Mouse (Mus musculus) MEL-GATA-1-ER (cell line): ENCODE data around the gene Hykk.
A peak's percentile ranks its signal among the peaks of the same experiment; 100 is the strongest.
"Not testable (repeated sequence)": the region's sequence is repeated elsewhere in the genome, so short reads cannot be mapped to it uniquely, and the experiment has no call there.

Experiments used
- DNase-seq: peaks from one replicate; pipeline ENCODE4 v3.0.0-alpha.2; 2012; ENCODE audit warnings: low read depth; ENCODE audit errors: extremely low read depth

Hykk gene

GRCm38 (mm10) chr9:54917010-54917677 lies at the start of gene Hykk:
TSS of gene Hykk (plus strand) at chr9:54917283.
- DNase-seq, result no peak

- no peak for DNase-seq
Observed at GRCm38 (mm10) chr9:54878759-54879158, 38.3 kb upstream of the Hykk start.

GRCm38 (mm10) chr9:54892111-54892510 lies 25.0 kb upstream of the Hykk start:
- no peak for DNase-seq

- DNase-seq, result no peak
Observed at GRCm38 (mm10) chr9:54897097-54897496, 20.0 kb upstream of the Hykk start.

- DNase-seq, result no peak
Observed at GRCm38 (mm10) chr9:54909446-54909845, 7.6 kb upstream of the Hykk start.

DNA sequence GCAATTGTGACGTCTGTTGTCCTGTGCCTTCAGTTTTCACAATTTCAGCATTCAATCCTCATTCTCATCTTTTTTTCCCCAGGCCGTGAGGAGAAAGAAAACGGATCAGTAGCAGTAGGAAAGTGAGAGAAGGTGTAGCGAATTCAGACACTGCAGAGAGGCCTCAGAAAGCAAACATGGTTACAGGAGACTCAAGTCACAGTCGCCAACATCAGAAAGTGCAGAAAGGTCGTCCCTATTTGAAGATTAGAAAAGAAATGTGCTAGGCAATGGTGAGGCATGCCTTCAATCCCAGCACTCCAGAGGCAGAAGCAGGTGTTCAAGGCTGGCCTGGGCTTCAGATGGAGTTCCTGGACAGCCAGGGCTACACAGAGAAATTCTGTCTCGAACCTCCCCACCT lies 1.5 kb upstream of the Hykk start:
- DNase-seq, result no peak

GRCm38 (mm10) chr9:54916401-54916800 lies 682 bp upstream of the Hykk start:
- DNase-seq, result no peak

- no peak for DNase-seq
Observed at GRCm38 (mm10) chr9:54918191-54918590, 1.1 kb downstream of the Hykk start.

- DNase-seq, result no peak
Observed at GRCm38 (mm10) chr9:54918781-54919180, 1.7 kb downstream of the Hykk start.

DNA sequence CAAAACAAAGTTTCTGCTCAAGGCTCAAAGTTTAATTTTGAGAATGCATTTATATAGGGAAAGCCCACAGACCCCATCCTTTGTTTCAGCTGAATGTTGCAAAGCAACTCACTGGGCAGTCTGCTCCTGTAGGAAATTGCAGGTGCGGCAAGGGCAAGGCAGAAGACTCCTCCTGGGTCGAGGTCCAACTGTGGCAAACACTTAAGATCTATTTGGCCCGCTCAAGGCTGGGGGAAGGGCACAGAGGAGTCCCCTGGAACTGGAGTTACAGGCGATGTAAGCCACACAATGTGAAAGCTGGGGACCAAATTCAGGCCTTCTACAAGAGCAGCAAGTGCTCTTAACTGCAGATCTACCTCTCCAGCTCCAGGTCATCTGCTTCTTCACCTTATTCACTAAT lies 2.9 kb downstream of the Hykk start:
- no peak for DNase-seq

- no peak for DNase-seq
Observed at GRCm38 (mm10) chr9:54930741-54931140, 13.7 kb downstream of the Hykk start.

DNA sequence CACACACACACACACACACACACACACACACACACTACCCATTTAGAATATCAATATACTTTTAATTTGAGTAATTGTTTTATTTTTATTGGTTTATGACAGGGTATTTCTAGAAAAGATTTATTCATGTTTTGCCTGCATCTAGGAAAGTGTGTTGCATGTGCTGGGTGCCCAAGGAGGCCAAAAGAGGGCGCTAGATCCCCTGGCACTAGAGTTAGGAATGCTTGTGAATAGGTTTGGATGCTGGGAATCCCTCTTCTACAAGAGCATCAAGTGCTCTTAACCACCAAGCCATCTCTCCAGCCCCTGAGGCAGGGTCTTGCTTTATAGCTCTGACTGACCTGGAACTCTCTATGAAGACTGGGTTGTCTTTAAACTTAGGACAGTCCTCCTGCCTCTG lies 14.7 kb downstream of the Hykk start:
- DNase-seq, result no peak

- DNase-seq, result no peak
Observed at GRCm38 (mm10) chr9:54932379-54932778, 15.3 kb downstream of the Hykk start.

DNA sequence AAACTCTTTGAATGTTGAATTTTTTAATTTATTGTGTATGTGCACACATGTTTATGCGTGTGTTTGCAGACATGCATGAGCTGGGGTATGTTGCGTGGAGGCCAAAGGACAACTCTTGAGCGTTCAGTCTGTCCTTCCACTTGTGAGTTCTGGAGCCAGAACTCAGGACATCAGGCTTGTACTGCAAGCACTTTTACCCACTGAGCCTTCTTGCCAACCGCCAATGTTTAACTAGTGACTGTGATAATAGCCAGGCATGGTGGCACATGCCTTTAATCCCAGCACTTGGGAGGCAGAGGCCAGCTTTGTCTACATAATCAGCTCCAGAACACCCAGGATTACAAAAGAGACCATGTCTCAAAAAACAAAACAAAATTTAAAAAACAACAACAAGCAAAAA lies 25.0 kb downstream of the Hykk start:
- no peak for DNase-seq

GRCm38 (mm10) chr9:54944467-54944866 lies 27.4 kb downstream of the Hykk start:
- DNase-seq, result no peak

DNA sequence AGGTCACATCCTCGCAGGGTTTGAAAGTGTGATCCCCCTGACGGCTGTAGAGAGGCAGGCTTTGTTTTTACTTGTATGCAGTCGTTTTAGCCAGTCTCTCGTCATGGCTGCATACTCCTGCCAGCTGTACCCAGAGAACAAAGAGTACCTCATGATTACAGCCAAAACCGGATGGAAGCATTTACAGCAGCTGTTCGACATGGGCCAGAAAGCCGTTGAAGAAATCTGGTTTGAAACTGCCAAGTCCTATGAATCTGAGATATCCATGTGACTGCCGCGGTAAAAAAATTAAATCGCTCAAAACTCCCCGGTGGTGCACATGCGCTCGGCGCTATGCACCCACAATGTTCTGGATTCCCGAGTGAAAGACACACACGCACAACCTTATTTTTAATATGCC lies 29.2 kb downstream of the Hykk start:
- no peak for DNase-seq

GRCm38 (mm10) chr9:54949465-54949864 lies 32.4 kb downstream of the Hykk start:
- no peak for DNase-seq

DNA sequence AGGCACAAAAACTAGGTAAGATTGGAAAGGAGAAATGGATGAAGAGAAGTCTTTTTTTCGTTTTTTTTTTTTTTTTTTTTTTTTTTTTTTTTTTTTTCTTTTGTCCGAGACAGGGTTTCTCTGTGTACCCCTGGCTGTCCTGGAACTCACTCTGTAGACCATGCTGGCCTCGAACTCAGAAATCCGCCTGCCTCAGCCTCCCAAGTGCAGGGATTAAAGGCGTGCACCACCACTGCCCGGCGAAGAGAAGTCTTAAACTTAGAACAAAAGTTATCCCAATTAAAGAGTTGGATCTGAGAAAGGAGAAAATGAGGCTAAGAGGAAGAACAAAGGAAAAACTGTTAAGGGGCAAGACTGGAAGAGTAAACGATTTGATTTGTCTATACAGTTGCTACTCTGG lies 33.1 kb downstream of the Hykk start:
- not testable (repeated sequence) for DNase-seq

DNA sequence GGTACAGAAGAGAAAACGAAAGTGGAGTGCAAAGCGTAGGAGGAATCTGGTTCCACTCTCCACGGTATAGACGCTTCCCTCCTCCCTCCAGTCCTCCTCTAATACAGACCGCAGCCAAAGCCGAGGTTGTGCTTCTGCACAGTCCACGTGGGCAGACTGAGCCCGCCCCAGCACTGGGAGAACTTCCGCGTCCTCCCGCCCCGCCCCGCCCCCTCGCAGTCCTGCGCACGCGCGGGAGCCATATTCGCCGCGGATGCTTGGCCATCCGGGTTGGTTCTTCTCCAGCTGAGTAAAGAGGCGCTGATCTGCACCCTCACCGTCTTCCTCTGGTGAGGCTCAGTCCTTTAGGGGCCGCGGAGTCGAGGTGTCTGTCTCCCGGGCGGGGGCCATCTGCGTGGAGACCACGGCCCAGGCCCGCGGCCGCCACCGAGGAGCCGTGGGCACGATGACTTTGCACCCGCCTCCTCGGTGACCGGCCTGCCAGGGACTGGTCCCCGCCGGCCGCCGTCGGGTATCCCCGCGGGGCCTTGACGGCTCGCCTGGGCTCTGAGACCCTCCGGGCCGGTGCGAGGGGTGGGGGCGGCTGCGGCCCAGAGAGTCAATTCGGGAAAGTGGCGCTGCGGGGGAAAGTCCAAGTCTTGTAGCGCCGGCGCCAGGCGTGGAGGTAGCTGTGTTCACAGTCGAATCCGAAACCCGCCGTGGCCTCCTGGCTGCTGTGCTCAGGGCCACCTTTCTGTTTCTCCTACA lies 33.7 kb downstream of the Hykk start, which contains the start of the genes Psma4 and AY074887:
TSS of gene Psma4 (plus strand) at position 216 of the 747 bp plus-strand sequence.
TSS of gene AY074887 (minus strand) at position 424 of the 747 bp plus-strand sequence.
- peak; percentile 89 for DNase-seq

DNA sequence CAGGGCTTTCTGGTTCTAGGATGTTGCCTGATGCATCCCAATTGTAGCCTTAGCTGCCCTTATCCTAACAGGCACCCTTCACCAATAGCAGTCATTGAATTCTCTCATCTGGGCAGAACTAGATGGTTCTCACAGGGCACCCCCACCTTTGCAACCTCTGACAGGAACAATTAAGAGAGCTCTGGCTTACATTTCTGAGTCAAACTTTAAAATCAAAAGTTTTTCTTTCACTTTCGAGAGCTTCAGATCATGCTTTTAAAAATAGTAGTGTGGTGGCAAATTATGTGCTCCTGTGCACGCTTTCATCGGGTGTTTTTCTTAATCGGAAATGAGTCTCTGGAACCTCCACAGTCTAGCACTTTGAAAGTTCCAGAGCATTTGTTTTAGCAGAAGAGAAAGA lies 44.0 kb downstream of the Hykk start:
- no peak for DNase-seq

GRCm38 (mm10) chr9:54963669-54964068 lies 46.6 kb downstream of the Hykk start:
- DNase-seq, result no peak

DNA sequence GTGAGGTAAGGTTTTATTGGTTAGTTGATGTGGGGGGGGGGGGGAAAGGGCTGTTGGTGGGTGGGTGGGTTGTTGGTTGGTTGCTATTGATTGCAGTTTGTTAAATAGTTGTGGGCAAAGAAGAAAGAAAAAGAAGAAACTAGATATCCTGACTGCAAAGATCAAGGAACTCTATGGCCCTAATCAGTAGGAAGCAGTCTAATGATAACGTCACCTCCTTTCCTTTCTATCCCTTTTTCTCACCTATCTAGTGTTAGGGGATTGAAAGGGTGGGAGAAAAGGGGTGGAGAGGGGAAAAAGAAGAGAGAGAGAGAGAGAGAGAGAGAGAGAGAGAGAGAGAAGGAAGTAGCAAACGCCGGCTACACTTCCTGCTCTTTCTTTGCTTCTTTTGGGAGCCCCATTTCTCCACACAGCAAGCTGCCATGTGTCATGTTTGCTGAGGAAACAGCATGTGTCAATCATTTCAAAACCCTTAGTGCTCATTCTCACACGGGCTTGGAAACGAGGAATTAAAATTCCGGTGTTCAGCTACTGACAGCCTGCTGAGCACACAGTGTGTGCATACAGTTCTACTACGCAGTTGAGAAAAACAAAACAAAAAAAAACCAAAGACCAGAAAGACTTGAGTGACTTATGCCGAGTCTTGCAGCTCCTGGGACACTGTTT lies 53.0 kb downstream of the Hykk start:
- no peak for DNase-seq
